Mouse (Mus musculus) liver, embryonic 14.5 days (tissue): ENCODE results near the gene Vps26a. TPM values are rescaled to one million over a fixed set of nuclear protein-coding genes. Genes with fewer than 3 reads are reported as not detected.

Experiments used
- ATAC-seq: fragments of 200-750 bp; cut with Nextera tagmentation; 2 replicates; pipeline ENCODE4 v1.8.0; 2017; ENCODE audit warnings: moderate number of reproducible peaks, mild to moderate bottlenecking, moderate library complexity; ENCODE audit not compliant: insufficient read depth
- DNase-seq, 3 experiments: peaks; one replicate each; pipeline ENCODE4 v3.0.0-alpha.2; 2012 to 2013; ENCODE audit warnings: low read depth in 3 of 3, low spot score in 3 of 3
- H3K27ac ChIP-seq: fragments of 300-500 bp; sonication (generic); 2 replicates; pipeline ENCODE4 v1.5.1; 2014; ENCODE audit warnings: moderate library complexity, mild to moderate bottlenecking, control low read depth, inconsistent platforms
- H3K27me3 ChIP-seq: fragments of 300-500 bp; sonication (generic); 2 replicates; pipeline ENCODE4 v1.6.1; 2014; ENCODE audit warnings: mild to moderate bottlenecking, low read length, moderate library complexity; ENCODE audit not compliant: control insufficient read depth, insufficient read depth
- H3K36me3 ChIP-seq: fragments of 300-500 bp; sonication (generic); replicated peaks from 2 replicates; pipeline ENCODE4 v1.6.1; 2014; ENCODE audit warnings: low read depth; ENCODE audit not compliant: control insufficient read depth, insufficient read depth
- H3K4me1 ChIP-seq, 2 experiments: fragments of 200-500 bp in 1 of 2; fragments of 300-500 bp in 1 of 2; sonication (generic) in 1 of 2; replicated peaks; 2 replicates each; pipeline ENCODE4 v1.6.1; 2012 to 2014; ENCODE audit warnings: antibody characterized with exemption in 1 of 2, inconsistent platforms in 1 of 2, low read length in 1 of 2; ENCODE audit not compliant: control insufficient read depth in 2 of 2, insufficient read depth in 2 of 2
- H3K4me2 ChIP-seq: fragments of 300-500 bp; sonication (generic); 2 replicates; pipeline ENCODE4 v1.6.1; 2014; ENCODE audit warnings: low read depth, mild to moderate bottlenecking, control low read depth, moderate library complexity
- H3K4me3 ChIP-seq, 2 experiments: fragments of 200-500 bp in 1 of 2; fragments of 300-500 bp in 1 of 2; sonication (generic) in 1 of 2; 2 replicates each; pipeline ENCODE4 v1.5.1; 2012 to 2014; ENCODE audit warnings: low read depth in 2 of 2, low read length in 2 of 2, mild to moderate bottlenecking in 2 of 2, control low read depth in 1 of 2, inconsistent platforms in 1 of 2, moderate library complexity in 1 of 2; ENCODE audit not compliant: insufficient read depth in 1 of 2
- H3K9ac ChIP-seq: fragments of 300-500 bp; sonication (generic); replicated peaks from 2 replicates; pipeline ENCODE4 v1.6.1; 2014; ENCODE audit warnings: mild to moderate bottlenecking, control low read depth, moderate library complexity
- H3K9me3 ChIP-seq: fragments of 300-500 bp; sonication (generic); 2 replicates; pipeline ENCODE4 v1.6.1; 2016; ENCODE audit warnings: low read length, mixed read lengths; ENCODE audit not compliant: control insufficient read depth
- CTCF ChIP-seq: IDR thresholded peaks from 2 replicates; pipeline ENCODE4 v1.5.1; 2016; ENCODE audit warnings: antibody characterized with exemption, low read depth, control low read depth
- EP300 ChIP-seq: IDR thresholded peaks from 2 replicates; pipeline ENCODE4 v1.6.1; 2016; ENCODE audit warnings: antibody characterized with exemption, low read depth
- WGBS: fragments of 180-500 bp; shearing (Covaris S2); extraction: QIAGEN DNeasy Blood & Tissue Kit; methylation state at CpG from one replicate; pipeline ENCODE4 v1.1.7; 2014; ENCODE audit not compliant: insufficient replicate concordance; 5-methylcytosine and 5-hydroxymethylcytosine counted together
- polyA plus RNA-seq, 2 experiments: library from polyadenylated mRNA; depleted of rRNA in 1 of 2; stranded (reverse) in 1 of 2; unstranded in 1 of 2; fragments of >200 nt; fragmentation: Nextera tagmentation in 1 of 2; extraction: Ambion mirVana in 1 of 2; gene quantifications; 2 replicates each; pipeline versions ENCODE4 v1.2.1 to v1.2.3; 2012 to 2014

The Vps26a gene
- polyA plus RNA-seq, 2 experiments, result 14.7 to 42.8 TPM

GRCm38 (mm10) chr10:62419422-62419821 is 67.2 kb downstream of the Vps26a start:
- H3K9ac ChIP-seq, result no peak overlapping the region

GRCm38 (mm10) chr10:62418831-62419356 is 67.7 kb downstream of the Vps26a start:
- no peaks in the 10 kb centered on the region for H3K9me3 ChIP-seq
- no peaks in the 10 kb centered on the region for H3K27me3 ChIP-seq
- DNase-seq (no peak), ATAC-seq (no peak)
- TF ChIP-seq CTCF, result no peak
- TF ChIP-seq EP300, result no peak
- WGBS, result 74% methylated on average over 7 of the region's 7 CpGs
- H3K27ac ChIP-seq, result no peak overlapping the region
- H3K4me3 ChIP-seq, result no peak overlapping the region
- no peak overlapping the region for H3K4me2 ChIP-seq
- no peak overlapping the region for H3K9ac ChIP-seq
- peaks cover 0 to 4% of the 10 kb centered on the region in 2 experiments; a peak in 1 of 4 replicates for H3K4me1 ChIP-seq
- no peaks in the 10 kb centered on the region for H3K36me3 ChIP-seq

More at GRCm38 (mm10) chr10:62419422-62419821, 67.2 kb downstream of the Vps26a start:
- no peak for DNase-seq
- no peak overlapping the region for H3K4me2 ChIP-seq
- H3K27ac ChIP-seq, result no peak overlapping the region
- ATAC-seq, result no peak
- TF ChIP-seq EP300 (no peak), CTCF (no peak)
- H3K9me3 ChIP-seq, result no peaks in the 10 kb centered on the region
- peaks cover 0 to 3% of the 10 kb centered on the region in 2 experiments; a peak in 1 of 4 replicates for H3K4me1 ChIP-seq
- WGBS, result 74% methylated on average over 5 of the region's 5 CpGs
- H3K27me3 ChIP-seq, result no peaks in the 10 kb centered on the region
- H3K4me3 ChIP-seq, result no peak overlapping the region
- H3K36me3 ChIP-seq, result no peaks in the 10 kb centered on the region

DNA sequence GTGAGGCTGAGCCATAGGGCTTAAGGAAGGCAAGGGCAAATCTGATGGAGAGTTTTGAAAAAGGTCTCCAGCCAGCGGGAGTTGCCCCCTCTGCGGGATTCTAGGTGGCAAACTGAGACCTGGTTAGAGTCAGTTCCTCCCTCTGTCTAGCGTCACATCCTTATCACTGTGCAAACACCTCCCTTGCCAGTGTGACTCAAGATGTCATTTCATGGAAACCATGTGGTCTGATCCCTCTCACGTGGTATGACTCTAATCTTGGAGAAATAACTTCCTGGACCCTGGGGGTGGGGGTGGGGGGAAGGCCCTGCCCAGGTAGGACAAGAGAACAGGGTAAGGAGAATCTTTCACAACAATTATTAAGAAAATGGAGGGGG is 73.0 kb downstream of the Vps26a start:
- H3K4me1 ChIP-seq, result peaks cover 4 to 14% of the 10 kb centered on the region in 2 experiments
- H3K36me3 ChIP-seq, result no peaks in the 10 kb centered on the region
- no peaks in the 10 kb centered on the region for H3K27me3 ChIP-seq
- ATAC-seq (peak; percentile 59; the same call in 1 of the 2 replicates), DNase-seq (peak in 1 of 3 experiments; percentile 23)
- no peak overlapping the region for H3K4me3 ChIP-seq
- WGBS, result 4% methylated on average over 4 of the region's 4 CpGs
- H3K9me3 ChIP-seq, result no peaks in the 10 kb centered on the region
- no peak overlapping the region for H3K4me2 ChIP-seq
- no peak overlapping the region for H3K9ac ChIP-seq
- no peak overlapping the region for H3K27ac ChIP-seq
- TF ChIP-seq CTCF, result no peak
- TF ChIP-seq EP300, result no peak

DNA sequence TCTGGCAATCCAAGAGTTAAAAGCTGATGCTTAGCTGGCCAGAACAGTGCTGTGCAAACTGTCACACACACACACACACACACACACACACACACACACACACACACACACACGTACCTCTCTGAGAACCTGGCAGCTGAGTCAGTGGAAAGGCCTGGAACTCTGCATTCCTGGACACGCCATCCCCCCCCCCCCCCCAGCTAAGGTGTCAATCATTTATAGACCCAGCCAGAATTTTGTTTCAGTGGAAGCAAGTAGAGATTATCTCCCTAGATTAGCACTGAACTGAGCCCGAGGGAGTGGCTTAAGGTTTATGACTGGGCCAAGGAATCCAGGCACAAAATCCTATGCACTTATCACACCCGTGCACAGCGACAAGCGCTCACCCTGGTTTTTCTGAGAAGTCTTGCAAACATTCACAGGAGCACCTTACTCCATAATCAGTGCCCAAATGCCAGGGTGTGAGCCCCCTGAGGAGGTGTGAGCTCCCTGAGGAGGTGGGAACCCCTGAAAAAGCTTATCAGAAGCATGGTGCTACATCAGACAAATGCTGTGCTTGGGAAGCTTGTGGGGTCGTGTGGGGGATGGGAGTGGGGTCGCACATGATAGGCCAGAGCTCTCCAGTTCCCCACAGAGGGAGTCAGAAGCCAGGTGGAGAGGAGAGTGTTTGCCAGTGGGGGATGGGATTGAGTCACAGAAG is 73.5 kb downstream of the Vps26a start:
- Histone ChIP-seq H3K9me3 (no peaks in the 10 kb centered on the region), H3K27ac (no peak overlapping the region), H3K4me2 (no peak overlapping the region), H3K4me3 (no peak overlapping the region), H3K9ac (no peak overlapping the region), H3K4me1 (peaks cover 4 to 14% of the 10 kb centered on the region in 2 experiments), H3K27me3 (no peaks in the 10 kb centered on the region), H3K36me3 (no peaks in the 10 kb centered on the region)
- peak in 1 of 3 experiments; percentile 33 for DNase-seq
- peak; percentile 20; the same call in 1 of the 2 replicates for ATAC-seq
- 7% methylated on average over 8 of the region's 8 CpGs for WGBS
- TF ChIP-seq CTCF (no peak), EP300 (no peak)
